Mouse (Mus musculus): ENCODE results near the gene Syp. TPM values are rescaled to one million over a fixed set of nuclear protein-coding genes. Genes with fewer than 3 reads are reported as not detected.

Gene Syp
- total RNA-seq, 2 experiments from 2014 or later: 0.86 to 1.4 TPM

DNA sequence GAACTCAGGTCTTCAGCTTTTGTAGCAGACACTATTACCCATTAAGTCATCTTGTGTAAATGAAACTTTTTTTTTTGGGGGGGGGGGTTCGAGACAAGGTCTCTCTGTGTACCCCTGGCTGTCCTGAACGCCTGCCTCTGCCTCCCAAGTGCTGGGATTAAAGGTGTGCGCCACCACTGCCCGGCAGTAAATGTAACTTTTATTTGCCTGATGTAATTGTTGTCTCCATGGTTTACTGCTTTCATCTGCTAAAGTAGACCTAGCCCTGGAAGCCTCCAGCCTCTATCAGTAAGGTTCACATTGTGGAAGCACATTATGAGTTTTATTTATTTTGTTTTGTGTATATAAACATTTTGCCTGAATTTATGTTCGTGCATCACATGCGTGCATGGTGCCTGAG lies 58.2 kb downstream of the Syp start:
- intact Hi-C loops (cut with DNase I; ENCODE audit: low total_unique reads): no loop called here

GRCm38 (mm10) chrX:7696954-7697381 lies 58.7 kb downstream of the Syp start, which contains the start of gene Gpkow:
Gpkow (plus strand) TSS chrX:7697131.
- intact Hi-C loops (cut with DNase I; ENCODE audit: low total_unique reads): no loop called here
- DNase-seq: peak; percentile 80

More for the DNA sequence above, 58.2 kb downstream of the Syp start:
- no peak for DNase-seq

Other genes starting within 250 kb of the Syp start
- gene Foxp3, start 64.8 kb upstream of the Syp start, total RNA-seq (2021): under 1 TPM in 1 of 2 experiments, not detected in 1; 0.16 TPM
- gene Ppp1r3f, start 64.2 kb upstream of the Syp start, total RNA-seq (2021): 1 to 10 TPM; 1.0 to 2.5 TPM
- 10 to 100 TPM; 10.2 to 10.9 TPM for gene Ccdc22, start 33.0 kb upstream of the Syp start, total RNA-seq (2021)
- gene Cacna1f, start 31.4 kb upstream of the Syp start, total RNA-seq (2021): not detected
- gene Prickle3, start 18.8 kb downstream of the Syp start, total RNA-seq (2021): 10 to 100 TPM; 10.3 to 18.7 TPM
- 10 to 100 TPM; 40.3 to 50.8 TPM for gene Plp2, start 32.9 kb downstream of the Syp start, total RNA-seq (2021)
- 1 to 10 TPM; 4.4 to 6.4 TPM for gene Magix, start 42.8 kb downstream of the Syp start, total RNA-seq (2021)
- 10 to 100 TPM; 15.9 to 16.4 TPM for gene Gpkow, start 58.7 kb downstream of the Syp start, total RNA-seq (2021)
- 10 to 100 TPM; 20.4 to 22.8 TPM for gene Wdr45, start 75.9 kb downstream of the Syp start, total RNA-seq (2021)
- not detected for gene Gm45208, start 83.8 kb downstream of the Syp start, total RNA-seq (2021)
- gene Praf2, start 90.0 kb downstream of the Syp start, total RNA-seq (2021): 1 to 10 TPM; 6.1 to 9.0 TPM
- gene Ccdc120, start 112.4 kb downstream of the Syp start, total RNA-seq (2021): 1 to 10 TPM in 1 of 2 experiments, under 1 TPM in 1; 0.86 to 1.8 TPM
- gene Tfe3, start 124.1 kb downstream of the Syp start, total RNA-seq (2021): 1 to 10 TPM; 8.8 to 9.7 TPM
- 10 to 100 TPM; 16.8 to 17.4 TPM for gene Gripap1, start 151.3 kb downstream of the Syp start, total RNA-seq (2021)
- under 1 TPM; 0.66 to 0.68 TPM for gene Kcnd1, start 183.8 kb downstream of the Syp start, total RNA-seq (2021)
- gene Otud5, start 202.9 kb downstream of the Syp start, total RNA-seq (2021): 10 to 100 TPM; 16.8 to 19.1 TPM
- gene Pim2, start 239.8 kb downstream of the Syp start, total RNA-seq (2021): 1 to 10 TPM; 1.1 to 1.2 TPM
- gene Slc35a2, start 245.6 kb downstream of the Syp start, total RNA-seq (2021): 10 to 100 TPM in 1 of 2 experiments, 1 to 10 TPM in 1; 8.7 to 10.2 TPM